Mouse (Mus musculus): ENCODE results near the gene Dnah7c. TPM values are rescaled to one million over a fixed set of nuclear protein-coding genes. Genes with fewer than 3 reads are reported as not detected.
"Not testable (repeated sequence)": the region's sequence is repeated elsewhere in the genome, so short reads cannot be mapped to it uniquely, and the experiment has no call there.

The Dnah7c gene
- 1 to 10 TPM in 1 of 4 experiments, under 1 TPM in 3; 0.14 to 1.2 (median 0.67) TPM for total RNA-seq (2022)

DNA sequence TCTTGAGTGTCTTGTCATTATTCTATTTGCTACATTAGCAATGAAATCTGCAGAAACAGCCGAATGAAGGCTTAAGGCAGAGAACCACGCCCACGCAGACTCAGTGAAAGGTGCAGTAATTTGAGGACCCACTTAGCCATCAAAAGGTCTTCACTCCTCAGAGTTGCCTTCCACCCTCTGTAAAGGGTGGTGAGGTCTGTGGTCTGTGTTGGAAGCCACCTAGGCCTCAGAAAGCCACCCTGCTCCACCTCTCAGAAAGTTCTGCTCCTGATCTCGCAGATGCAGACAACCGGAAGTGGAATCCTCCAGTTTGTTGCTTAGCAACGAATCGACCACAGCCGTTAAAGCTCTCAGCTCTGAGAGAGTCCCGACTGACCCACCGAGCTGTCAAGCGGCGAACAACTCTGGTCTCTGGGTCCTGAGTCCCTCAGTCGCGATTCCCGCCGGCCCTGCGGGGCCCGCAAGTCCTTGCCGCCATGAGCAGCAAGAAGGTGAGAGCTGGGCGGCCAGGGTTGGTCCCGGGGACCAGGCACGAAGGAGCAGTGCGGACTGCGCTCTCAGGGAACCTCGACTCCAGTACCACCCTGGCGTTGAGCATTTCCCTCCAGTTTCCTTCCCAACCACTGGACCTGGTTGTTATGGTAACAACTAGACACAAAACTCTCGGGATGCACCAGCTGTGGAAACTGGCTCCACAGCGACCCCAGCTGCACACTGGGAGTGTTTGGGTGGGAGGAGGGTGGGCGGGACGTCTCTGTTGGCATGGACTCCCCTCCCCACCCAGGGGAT is at the start of gene Dnah7c:
Dnah7c (plus strand) TSS at position 456 of the 789 bp plus-strand sequence.
- no peak for DNase-seq

GRCm38 (mm10) chr1:46380641-46381040 is 44.8 kb upstream of the Dnah7c start:
- DNase-seq, result not testable (repeated sequence)

DNA sequence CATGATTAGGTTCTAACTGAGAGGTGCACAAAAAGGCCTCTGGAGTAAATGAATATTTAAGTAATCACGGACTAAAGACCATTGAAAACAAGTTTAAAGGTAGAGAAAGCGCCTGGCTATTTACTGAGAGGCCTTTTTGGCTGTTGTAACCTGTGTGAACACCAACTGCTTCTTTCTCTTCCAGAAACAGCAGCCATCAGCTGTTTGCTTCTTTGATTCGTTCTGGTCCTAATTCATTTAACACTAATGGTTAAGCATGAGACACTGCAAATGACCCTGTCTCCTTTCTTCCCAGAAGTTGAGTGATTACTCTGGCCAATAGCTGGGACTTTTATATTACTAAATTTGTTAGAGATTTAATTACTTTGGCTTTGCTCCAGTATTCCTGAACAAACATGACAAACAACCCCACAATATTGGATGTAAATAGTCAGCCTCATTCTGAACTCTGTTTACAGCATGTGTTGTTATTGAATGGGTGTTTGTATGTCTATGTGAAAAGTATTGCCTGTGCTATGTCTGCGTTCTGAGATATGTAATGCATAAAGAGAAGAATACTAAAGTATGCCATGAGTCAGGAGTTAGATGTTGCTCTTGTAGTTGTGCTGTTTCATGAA is 30.6 kb upstream of the Dnah7c start:
- DNase-seq, result not testable (repeated sequence)

DNA sequence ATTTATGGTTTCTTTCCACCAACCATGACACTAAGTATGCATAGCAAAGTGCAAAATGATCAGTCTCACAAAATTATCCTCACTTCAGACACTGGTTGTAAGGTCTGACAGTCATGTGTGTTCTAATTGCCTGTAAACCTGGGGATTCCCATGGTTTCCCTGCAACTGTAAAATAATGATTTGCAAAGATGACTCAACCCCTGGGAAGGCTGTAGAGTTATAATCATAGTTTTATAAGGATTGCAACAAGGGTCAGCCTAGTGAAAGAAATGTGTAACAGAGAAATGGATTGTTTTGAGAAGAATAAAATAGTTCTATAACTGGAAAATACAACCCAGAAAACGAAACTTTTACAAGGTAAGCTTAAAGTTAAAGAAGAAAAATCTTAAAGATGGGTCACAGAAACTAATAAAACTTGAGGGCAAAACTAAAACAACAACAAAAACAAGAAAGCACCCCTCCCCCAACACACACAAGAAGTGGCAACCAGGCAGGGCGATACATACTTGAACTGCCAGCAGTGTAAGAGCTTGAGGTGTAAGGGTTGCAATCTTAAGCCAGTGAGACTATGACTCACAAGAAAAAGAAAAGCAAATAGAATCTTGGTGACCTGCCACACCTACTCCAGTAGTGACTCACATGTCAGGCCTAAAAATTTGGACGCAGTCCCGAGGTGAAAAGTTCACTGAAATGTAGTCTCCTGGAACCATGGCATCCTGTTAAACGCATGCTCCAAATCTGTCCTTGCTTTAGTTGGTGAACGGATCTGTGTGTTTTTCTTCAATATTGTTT is 16.9 kb upstream of the Dnah7c start:
- DNase-seq, result peak; percentile 30

- not testable (repeated sequence) for DNase-seq
Observed at GRCm38 (mm10) chr1:46414798-46415197, 10.6 kb upstream of the Dnah7c start.

DNA sequence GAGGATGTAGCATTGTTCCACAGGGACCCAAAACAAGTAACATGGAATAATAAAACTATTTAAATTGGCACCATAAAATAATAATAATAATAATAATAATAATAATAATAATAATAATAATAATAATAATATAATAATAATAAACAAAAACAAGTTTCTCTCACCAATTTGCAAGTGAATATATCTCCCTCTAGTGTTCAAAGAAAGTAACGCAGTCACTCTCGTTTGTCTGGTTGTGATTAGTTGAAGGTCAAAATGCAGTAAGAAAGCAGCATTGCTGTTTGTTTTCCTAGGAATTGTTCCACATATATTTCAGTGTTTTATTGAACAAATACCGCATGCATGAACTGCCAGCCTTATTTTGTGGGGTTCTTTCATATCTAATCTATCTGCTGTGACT is 8.4 kb upstream of the Dnah7c start:
- not testable (repeated sequence) for DNase-seq

DNA sequence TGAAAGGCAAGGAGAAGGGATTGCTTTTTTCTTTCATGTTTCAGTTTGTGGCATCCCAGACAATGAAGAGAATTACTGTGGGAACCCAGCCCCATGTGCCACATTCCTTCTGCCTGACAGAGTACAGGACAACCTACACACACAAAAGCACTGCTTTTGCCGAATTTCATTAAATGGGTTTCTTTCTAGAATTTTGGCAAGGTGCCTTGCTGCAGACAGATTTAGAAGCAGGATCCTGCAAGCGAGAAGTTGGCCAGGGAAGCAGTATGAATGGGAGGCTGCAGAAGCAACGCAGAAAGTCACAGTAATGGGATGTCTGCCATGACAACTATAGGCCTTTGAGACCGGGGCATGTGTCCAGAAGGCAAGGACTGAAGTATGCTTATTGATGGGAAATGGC is 6.4 kb upstream of the Dnah7c start:
- not testable (repeated sequence) for DNase-seq

DNA sequence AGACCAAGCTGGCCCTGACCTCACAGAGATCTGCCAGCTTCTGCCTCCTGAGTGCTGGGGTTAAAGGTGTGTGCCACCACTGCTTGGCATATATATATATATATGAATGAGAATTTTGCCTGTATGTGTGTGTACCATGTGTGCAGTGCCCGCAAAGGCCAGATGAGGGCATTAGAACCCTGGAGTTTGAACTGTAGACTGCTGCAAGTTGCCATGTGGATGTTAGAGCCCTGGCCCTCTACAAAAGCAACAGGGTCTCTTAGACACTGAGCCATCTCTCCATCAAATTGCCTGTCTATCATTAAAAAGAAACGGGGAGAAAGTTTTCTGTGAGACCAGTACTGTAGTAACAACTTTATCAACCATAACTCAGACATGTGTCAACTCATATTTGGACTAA is 3.0 kb downstream of the Dnah7c start:
- DNase-seq, result no peak

DNA sequence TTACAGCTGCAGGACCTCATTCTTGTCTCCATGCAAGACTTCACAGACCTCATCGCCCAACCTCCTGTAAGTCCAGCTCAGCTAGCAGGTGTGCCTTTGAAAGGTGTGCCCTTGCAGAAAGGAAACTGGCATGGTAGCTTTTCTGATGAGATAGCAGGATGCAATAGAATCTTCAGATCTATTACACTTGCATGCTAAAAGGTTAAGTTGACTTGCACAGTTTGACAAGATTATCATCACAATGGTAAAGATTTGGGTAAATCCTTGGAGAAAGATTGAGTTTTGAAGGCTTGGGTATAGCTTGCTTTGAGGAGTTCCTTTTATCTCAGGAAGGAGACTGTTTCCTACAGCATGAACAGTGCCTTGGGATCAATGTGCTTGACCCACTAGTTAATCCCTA is 89.3 kb downstream of the Dnah7c start:
- DNase-seq, result not testable (repeated sequence)

DNA sequence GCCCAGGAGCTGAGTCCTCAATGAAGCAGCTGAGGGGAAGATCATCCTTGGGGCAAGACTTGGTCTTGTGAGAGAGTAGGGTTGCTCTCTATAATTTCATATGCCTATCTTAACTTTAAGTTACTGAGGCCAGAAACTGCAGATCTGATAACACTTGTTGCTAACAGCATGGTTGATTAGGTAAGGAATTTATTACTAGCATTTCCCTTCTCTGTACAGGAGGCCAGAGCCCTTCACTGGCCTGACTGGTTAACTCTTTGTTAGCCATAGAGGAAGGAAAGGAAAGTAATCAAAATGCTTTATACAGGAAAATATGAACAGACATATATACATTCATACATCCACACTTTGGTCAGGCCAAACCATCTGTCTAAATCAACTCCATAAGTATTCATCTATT is 95.6 kb downstream of the Dnah7c start:
- no peak for DNase-seq

DNA sequence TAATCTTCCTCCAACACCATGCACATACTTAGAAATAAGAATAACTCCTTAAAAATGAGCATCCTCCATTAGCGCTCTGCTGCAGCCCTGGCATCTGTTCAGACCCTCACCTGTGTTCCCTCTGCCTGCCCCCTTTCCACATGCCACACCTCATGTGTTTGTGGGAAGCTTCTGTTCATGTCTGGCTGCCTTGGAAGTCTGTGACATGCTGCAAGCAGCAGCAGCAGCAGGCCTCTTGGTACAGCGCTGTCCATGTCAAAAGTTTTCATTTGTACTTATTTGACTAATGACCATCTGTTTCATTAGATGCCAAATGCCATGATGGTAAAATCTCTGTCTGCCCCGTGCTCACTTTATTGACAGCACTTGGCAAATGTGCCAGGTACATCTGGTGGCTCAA is 101.1 kb downstream of the Dnah7c start:
- DNase-seq, result not testable (repeated sequence)

DNA sequence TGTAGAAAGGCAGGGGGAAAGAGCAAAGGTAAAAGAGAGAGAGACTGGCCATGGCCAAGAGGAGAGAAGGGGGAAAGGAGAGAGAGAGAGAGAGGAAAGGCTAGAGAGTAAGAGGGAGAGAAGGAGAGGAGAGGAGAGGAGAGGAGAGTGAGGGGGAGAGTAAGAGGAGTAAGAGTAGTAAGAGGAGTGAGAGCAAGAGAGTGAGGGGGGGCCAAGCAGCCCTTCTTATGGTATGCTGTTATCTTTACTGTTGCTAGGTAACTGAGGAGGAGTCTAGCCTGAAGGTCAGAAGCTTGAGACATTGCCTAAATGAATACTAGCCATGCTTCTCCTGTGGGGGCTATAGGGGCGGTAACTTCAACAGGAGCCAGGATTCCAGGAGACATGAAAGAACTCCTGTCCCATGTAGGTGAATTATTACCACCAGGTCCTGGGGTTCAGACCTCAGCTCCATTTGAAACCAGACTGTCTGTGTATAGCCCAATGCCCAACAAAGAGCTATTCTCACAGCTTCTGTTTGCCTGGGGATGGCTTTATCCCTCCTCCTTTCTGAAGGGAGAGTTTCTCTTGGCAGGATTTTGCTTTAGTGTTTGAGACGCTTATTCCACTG is 119.5 kb downstream of the Dnah7c start:
- DNase-seq, result no peak

DNA sequence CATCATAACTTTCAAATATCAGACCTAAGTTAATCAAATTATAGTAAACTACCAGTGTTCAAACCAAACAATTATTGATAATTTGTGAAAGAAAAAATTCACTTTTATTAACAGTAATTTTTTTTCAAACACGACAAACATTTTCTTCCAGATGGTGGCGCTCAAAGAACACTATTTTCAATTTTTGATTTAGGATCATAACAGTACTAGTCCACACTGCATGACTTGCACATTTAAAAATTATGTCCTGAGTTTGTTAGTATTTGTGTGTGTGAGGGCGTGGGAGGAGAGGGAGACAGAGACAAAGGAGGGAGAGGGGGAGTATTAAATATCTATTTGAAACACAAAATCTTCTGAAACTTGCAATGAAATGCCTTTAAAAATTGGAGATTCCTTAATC is 155.0 kb downstream of the Dnah7c start:
- no peak for DNase-seq

DNA sequence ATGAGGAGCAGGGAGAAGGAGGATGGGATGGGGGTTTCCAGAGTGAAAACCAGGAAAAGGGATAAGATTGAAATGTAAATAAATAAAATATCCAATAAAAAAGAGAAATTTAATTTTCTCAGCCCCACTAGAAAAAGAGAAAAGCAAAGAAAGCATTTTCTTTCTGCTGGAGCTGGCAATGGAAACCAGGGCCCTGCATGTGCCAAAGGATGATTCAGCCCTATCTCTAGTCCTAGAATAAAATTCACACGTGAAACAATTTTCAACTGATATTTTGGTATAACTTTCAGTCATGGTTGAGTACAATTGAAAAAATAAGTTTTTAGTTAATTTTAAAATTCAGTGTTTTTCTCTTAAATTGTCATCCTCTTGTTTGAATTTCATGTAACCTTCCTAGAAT is 168.4 kb downstream of the Dnah7c start:
- not testable (repeated sequence) for DNase-seq

- not testable (repeated sequence) for DNase-seq
Observed at GRCm38 (mm10) chr1:46596343-46596742, 171.0 kb downstream of the Dnah7c start.

GRCm38 (mm10) chr1:46620331-46620730 is 194.9 kb downstream of the Dnah7c start:
- no peak for DNase-seq

GRCm38 (mm10) chr1:46625914-46626313 is 200.5 kb downstream of the Dnah7c start:
- not testable (repeated sequence) for DNase-seq

GRCm38 (mm10) chr1:46649821-46650220 is 224.4 kb downstream of the Dnah7c start:
- DNase-seq, result not testable (repeated sequence)

GRCm38 (mm10) chr1:46652721-46653120 is 227.3 kb downstream of the Dnah7c start:
- not testable (repeated sequence) for DNase-seq

- DNase-seq, result not testable (repeated sequence)
Observed at GRCm38 (mm10) chr1:46724810-46725209, 299.4 kb downstream of the Dnah7c start.

GRCm38 (mm10) chr1:46725266-46725665 is 299.9 kb downstream of the Dnah7c start:
- DNase-seq, result no peak

DNA sequence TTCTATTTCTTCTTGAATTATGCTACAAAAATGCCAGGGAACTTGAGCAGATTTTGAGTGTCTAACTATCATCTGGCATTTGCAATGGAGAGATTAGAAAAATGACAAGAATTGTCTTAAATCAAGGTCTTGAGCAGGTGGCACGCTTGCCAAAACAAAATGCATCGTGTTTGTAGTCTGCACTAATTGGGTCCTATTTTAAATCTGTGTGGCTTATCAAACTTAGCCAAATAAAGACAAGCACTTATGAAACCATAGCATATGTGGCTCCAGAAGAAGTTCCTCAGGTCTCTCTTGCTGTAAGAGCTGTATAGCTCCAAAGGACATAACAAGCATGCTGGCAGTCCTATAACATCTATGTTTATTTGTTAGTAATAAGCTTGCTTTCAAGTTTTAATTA is 300.3 kb downstream of the Dnah7c start:
- not testable (repeated sequence) for DNase-seq

DNA sequence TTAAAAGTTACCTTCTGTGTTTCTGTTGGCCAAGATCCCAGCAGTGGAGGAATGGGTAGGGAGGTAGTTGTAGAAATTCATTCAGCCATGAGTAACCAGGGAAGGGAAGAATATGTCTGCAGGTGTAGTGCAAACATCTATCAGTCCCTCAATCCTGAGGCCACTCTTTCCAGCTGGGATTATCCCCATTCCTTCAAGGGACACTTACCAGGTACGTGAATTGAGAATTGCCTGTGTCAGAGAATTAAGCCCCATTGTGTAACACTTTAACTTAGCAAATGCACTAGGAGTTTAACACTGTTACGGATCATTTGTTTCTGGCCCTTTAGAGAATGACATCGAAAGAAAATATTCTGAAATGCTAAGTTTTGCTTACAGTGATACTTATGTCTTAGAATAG is 304.3 kb downstream of the Dnah7c start:
- not testable (repeated sequence) for DNase-seq
